Mouse (Mus musculus): ENCODE results near the gene Fto. TPM values are rescaled to one million over a fixed set of nuclear protein-coding genes. Genes with fewer than 3 reads are reported as not detected.

The Fto gene
- total RNA-seq, 1 experiment from 2014 or later, result 62.9 TPM

Other genes with a start within 250 kb of the Fto start
- gene Rbl2, start 243.5 kb upstream of the Fto start, total RNA-seq (2017), result 81.7 and 107 TPM in 2 replicates
- 19.3 and 21.3 TPM in 2 replicates for gene Aktip, start 113.5 kb upstream of the Fto start, total RNA-seq (2017)
- gene Rpgrip1l, start 263 bp upstream of the Fto start, total RNA-seq (2017), result 10.6 and 12.4 TPM in 2 replicates

All from hematopoietic stem cell, adult 5-6 weeks (primary cell).